Mouse (Mus musculus) hindbrain, postnatal 0 days (tissue): ENCODE measurements around the gene Ndufaf2. TPM values are rescaled to one million over a fixed set of nuclear protein-coding genes. Genes with fewer than 3 reads are reported as not detected.

Experiments
- ATAC-seq: fragments of 200-750 bp; cut with Nextera tagmentation; 2 replicates; pipeline ENCODE4 v1.8.0; 2017; ENCODE audit warnings: mild to moderate bottlenecking, moderate TSS enrichment, moderate library complexity
- DNase-seq: peaks from one replicate; pipeline ENCODE4 v3.0.0-alpha.2; 2015; ENCODE audit warnings: low spot score
- H3K27ac ChIP-seq: fragments of 300-500 bp; sonication (generic); 2 replicates; pipeline ENCODE4 v1.5.1; 2014; ENCODE audit warnings: mild to moderate bottlenecking
- H3K27me3 ChIP-seq: fragments of 300-500 bp; sonication (generic); 2 replicates; pipeline ENCODE4 v1.6.1; 2014; ENCODE audit warnings: low read length, mixed read lengths; ENCODE audit not compliant: insufficient read depth
- H3K36me3 ChIP-seq: fragments of 300-500 bp; sonication (generic); 2 replicates; pipeline ENCODE4 v1.6.1; 2014; ENCODE audit warnings: low read length, mixed read lengths; ENCODE audit not compliant: insufficient read depth
- H3K4me1 ChIP-seq: fragments of 300-500 bp; sonication (generic); 2 replicates; pipeline ENCODE4 v1.6.1; 2014; ENCODE audit warnings: antibody characterized with exemption, low read length, mixed read lengths; ENCODE audit not compliant: insufficient read depth
- H3K4me2 ChIP-seq: fragments of 300-500 bp; sonication (generic); 2 replicates; pipeline ENCODE4 v1.6.1; 2014; ENCODE audit warnings: low read depth, mild to moderate bottlenecking, low read length, moderate library complexity, mixed read lengths
- H3K4me3 ChIP-seq: fragments of 300-500 bp; sonication (generic); 2 replicates; pipeline ENCODE4 v1.5.1; 2014; ENCODE audit warnings: low read length
- H3K9ac ChIP-seq: fragments of 300-500 bp; sonication (generic); replicated peaks from 2 replicates; pipeline ENCODE4 v1.6.1; 2014; ENCODE audit warnings: mild to moderate bottlenecking, low read length, moderate library complexity, mixed read lengths
- H3K9me3 ChIP-seq: fragments of 300-500 bp; sonication (generic); 2 replicates; pipeline ENCODE4 v1.6.1; 2016; ENCODE audit warnings: low read length, mixed read lengths
- CTCF ChIP-seq: IDR thresholded peaks from 2 replicates; pipeline ENCODE4 v1.5.1; 2016; ENCODE audit warnings: antibody characterized with exemption, control low read depth, low read depth
- WGBS: fragments of 180-500 bp; shearing (Covaris S2); extraction: QIAGEN DNeasy Blood & Tissue Kit; methylation state at CpG from one replicate; pipeline ENCODE4 v1.1.7; 2014; 5-methylcytosine and 5-hydroxymethylcytosine counted together
- polyA plus RNA-seq: library from polyadenylated mRNA; unstranded; fragments of >200 nt; fragmentation: Nextera tagmentation; extraction: Ambion mirVana; gene quantifications from 2 replicates; pipeline ENCODE4 v1.2.1, GENCODE M21; 2015
- total RNA-seq: library from RNA; depleted of rRNA; stranded (reverse); fragments of >200 nt; gene quantifications from 2 replicates; pipeline ENCODE4 v1.2.3, GENCODE M21; 2014

Ndufaf2 gene
- total and polyA plus RNA-seq, 2 experiments from 2014 or later, result 8.2 to 74.9 TPM

DNA sequence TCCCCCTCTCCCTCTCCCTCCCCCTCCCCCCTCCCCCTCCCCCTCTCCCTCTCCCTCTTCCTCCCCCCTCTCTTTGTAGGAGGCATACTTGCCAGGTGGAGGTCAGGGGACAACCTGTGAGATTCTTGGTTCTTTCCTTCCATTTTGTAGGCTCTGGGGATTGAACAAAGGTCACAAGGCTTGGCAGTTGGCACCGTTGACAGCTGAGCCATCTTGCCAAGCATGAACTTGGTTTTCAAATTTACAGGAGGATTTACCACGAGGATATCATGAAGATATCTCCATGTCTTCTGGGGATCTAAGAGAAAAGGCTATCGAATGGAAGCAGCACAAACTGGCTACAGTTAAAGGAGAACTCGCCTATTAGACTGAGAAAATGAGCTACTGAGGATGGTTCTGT, 196.9 kb downstream of the Ndufaf2 start:
- WGBS, result 77% methylated on average over 4 of the region's 4 CpGs

GRCm38 (mm10) chr13:107960549-107960948, 197.9 kb downstream of the Ndufaf2 start:
- ATAC-seq, result no peak

More for the DNA sequence above, 196.9 kb downstream of the Ndufaf2 start:
- Histone ChIP-seq H3K27ac (no peak overlapping the region), H3K9ac (no peak overlapping the region), H3K27me3 (no peaks in the 10 kb centered on the region), H3K4me3 (no peak overlapping the region), H3K36me3 (no peaks in the 10 kb centered on the region), H3K4me2 (no peak overlapping the region), H3K4me1 (no peaks in the 10 kb centered on the region), H3K9me3 (no peaks in the 10 kb centered on the region)
- ATAC-seq, result no peak
- TF ChIP-seq CTCF, result no peak
- DNase-seq, result no peak

GRCm38 (mm10) chr13:107959891-107960290, 198.5 kb downstream of the Ndufaf2 start:
- WGBS, result 78% methylated on average over 4 of the region's 4 CpGs
- Histone ChIP-seq H3K9me3 (no peaks in the 10 kb centered on the region), H3K27ac (no peak overlapping the region), H3K4me1 (no peaks in the 10 kb centered on the region), H3K4me3 (no peak overlapping the region), H3K36me3 (no peaks in the 10 kb centered on the region), H3K4me2 (no peak overlapping the region), H3K27me3 (no peaks in the 10 kb centered on the region), H3K9ac (no peak overlapping the region)
- DNase-seq (no peak), ATAC-seq (no peak)
- TF ChIP-seq CTCF, result no peak

More at GRCm38 (mm10) chr13:107960549-107960948, 197.9 kb downstream of the Ndufaf2 start:
- Histone ChIP-seq H3K36me3 (no peaks in the 10 kb centered on the region), H3K4me2 (no peak overlapping the region), H3K27me3 (no peaks in the 10 kb centered on the region), H3K9me3 (no peaks in the 10 kb centered on the region), H3K4me3 (no peak overlapping the region), H3K4me1 (no peaks in the 10 kb centered on the region), H3K27ac (no peak overlapping the region), H3K9ac (no peak overlapping the region)
- DNase-seq, result no peak
- WGBS, result 82% methylated on average over 5 of the region's 5 CpGs
- no peak for TF ChIP-seq CTCF

GRCm38 (mm10) chr13:107956246-107956645, 202.2 kb downstream of the Ndufaf2 start:
- Histone ChIP-seq H3K36me3 (no peaks in the 10 kb centered on the region), H3K4me3 (no peak overlapping the region), H3K9ac (no peak overlapping the region), H3K9me3 (no peaks in the 10 kb centered on the region), H3K4me2 (no peak overlapping the region), H3K4me1 (no peaks in the 10 kb centered on the region; the same call in 1 of the 2 replicates), H3K27me3 (no peaks in the 10 kb centered on the region), H3K27ac (no peak overlapping the region)
- WGBS, result 32% methylated on average over 3 of the region's 3 CpGs
- TF ChIP-seq CTCF, result no peak
- ATAC-seq, result no peak
- DNase-seq, result no peak

- H3K4me1 ChIP-seq, result no peaks in the 10 kb centered on the region; the same call in 1 of the 2 replicates
- H3K9ac ChIP-seq, result no peak overlapping the region
- no peaks in the 10 kb centered on the region for H3K27me3 ChIP-seq
- H3K4me3 ChIP-seq, result no peak overlapping the region
- DNase-seq (no peak), ATAC-seq (peak; percentile 61; the same call in 1 of the 2 replicates)
- H3K4me2 ChIP-seq, result no peak overlapping the region
- H3K9me3 ChIP-seq, result no peaks in the 10 kb centered on the region
- WGBS, result 19% methylated on average over 14 of the region's 18 CpGs
- no peak for TF ChIP-seq CTCF
- H3K27ac ChIP-seq, result no peak overlapping the region
- no peaks in the 10 kb centered on the region for H3K36me3 ChIP-seq
These were observed 202.9 kb downstream of the Ndufaf2 start for GRCm38 (mm10) chr13:107955327-107956110.

GRCm38 (mm10) chr13:107954445-107955261, 203.8 kb downstream of the Ndufaf2 start:
- no peak overlapping the region for H3K4me2 ChIP-seq
- TF ChIP-seq CTCF, result no peak
- H3K4me1 ChIP-seq, result no peaks in the 10 kb centered on the region; the same call in 1 of the 2 replicates
- H3K4me3 ChIP-seq, result no peak overlapping the region
- H3K36me3 ChIP-seq, result no peaks in the 10 kb centered on the region
- no peak overlapping the region for H3K9ac ChIP-seq
- ATAC-seq, result no peak
- H3K27ac ChIP-seq, result no peak overlapping the region
- no peaks in the 10 kb centered on the region for H3K9me3 ChIP-seq
- WGBS, result 31% methylated on average over 16 of the region's 16 CpGs
- no peaks in the 10 kb centered on the region for H3K27me3 ChIP-seq
- DNase-seq, result no peak
